Mouse (Mus musculus): ENCODE data around the gene Fam187b. TPM values are rescaled to one million over a fixed set of nuclear protein-coding genes. Genes with fewer than 3 reads are reported as not detected.

Fam187b gene
- polyA plus RNA-seq, 1 experiment from 2014 or later = 9.5 TPM

DNA sequence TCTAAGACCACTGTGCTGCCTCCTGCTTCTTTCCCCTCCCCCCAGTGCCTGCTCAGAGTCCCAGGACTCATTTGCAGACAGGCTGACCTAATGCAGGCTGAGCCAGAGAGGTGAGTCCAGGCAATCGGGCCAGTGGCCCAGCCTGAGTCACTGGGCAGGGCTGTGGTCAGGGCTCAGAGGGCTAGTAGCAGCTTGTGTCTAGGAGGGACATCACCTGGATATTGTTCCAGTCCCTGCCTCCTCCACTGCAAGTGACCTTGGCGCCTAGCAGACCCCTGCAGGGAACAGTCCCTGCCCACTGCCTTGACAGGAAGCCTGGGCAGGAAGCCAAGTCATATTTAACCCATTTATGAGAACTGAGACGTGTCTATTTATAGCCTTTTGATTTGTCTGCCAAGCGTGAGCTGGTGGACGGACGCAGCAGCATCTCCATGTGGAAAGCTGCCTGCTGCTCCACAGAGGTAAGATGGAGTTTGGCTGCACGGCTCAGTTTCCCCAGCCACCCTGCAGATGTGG is 27.0 kb downstream of the Fam187b start:
- TF ChIP-seq EP300 (IDR thresholded peaks at IDR 0.05) (peak; percentile 91), CTCF (IDR thresholded peaks at IDR 0.05) (peak; percentile 14; the same call in 1 of the 2 replicates)
- Histone ChIP-seq H3K9me3 (ENCODE audit: low read length) (no peaks in the 10 kb centered on the region), H3K27me3 (replicated peaks; ENCODE audit: insufficient read depth, low read length) (no peaks in the 10 kb centered on the region), H3K4me3 (ENCODE audit: low read depth, low read length) (no peak overlapping the region), H3K4me1 (ENCODE audit: insufficient read depth, low read depth, low read length) (peaks cover 6% of the 10 kb centered on the region; the same call in 1 of the 2 replicates), H3K9ac (replicated peaks; ENCODE audit: low read depth) (no peak overlapping the region), H3K36me3 (ENCODE audit: insufficient read depth, low read length) (no peaks in the 10 kb centered on the region), H3K4me2 (replicated peaks; ENCODE audit: low read depth, low read length) (no peak overlapping the region), H3K27ac (ENCODE audit: low read length) (no peak overlapping the region)
- under 1% methylated on average over 7 of the region's 7 CpGs for WGBS
- DNase-seq (ENCODE audit: low spot score) (peak; percentile 84), ATAC-seq (peak; percentile 74)

DNA sequence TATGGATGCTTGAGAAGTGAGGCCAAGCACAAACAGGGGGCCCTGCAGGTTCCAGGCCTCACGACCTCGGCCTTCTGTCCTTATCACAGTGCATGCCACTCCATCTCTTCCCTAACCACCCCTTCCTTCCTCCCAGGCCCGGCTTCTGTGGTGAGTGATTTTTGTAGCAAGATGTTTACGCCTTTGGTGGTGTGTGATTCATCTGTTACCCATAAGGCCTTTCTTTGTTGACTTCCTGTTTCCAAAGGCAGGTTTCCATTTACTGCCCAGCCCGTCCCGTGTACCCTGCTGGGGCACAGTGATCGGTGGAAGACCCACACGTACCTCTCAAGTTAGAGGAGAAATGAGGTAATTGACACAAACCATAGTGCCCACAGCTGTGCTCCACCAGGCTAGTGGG is 29.1 kb downstream of the Fam187b start:
- H3K4me3 ChIP-seq (ENCODE audit: low read depth, low read length) = no peak overlapping the region
- H3K4me1 ChIP-seq (ENCODE audit: insufficient read depth, low read depth, low read length) = peaks cover 6% of the 10 kb centered on the region; the same call in 1 of the 2 replicates
- H3K36me3 ChIP-seq (ENCODE audit: insufficient read depth, low read length) = no peaks in the 10 kb centered on the region
- WGBS = 50% methylated on average over 8 of the region's 8 CpGs
- DNase-seq (ENCODE audit: low spot score) (peak; percentile 79), ATAC-seq (peak; percentile 88)
- no peaks in the 10 kb centered on the region for H3K9me3 ChIP-seq (ENCODE audit: low read length)
- TF ChIP-seq CTCF (IDR thresholded peaks at IDR 0.05) (no peak), EP300 (IDR thresholded peaks at IDR 0.05) (peak; percentile 94)
- H3K27ac ChIP-seq (ENCODE audit: low read length) = peak overlapping the region; percentile 68
- H3K27me3 ChIP-seq (replicated peaks; ENCODE audit: insufficient read depth, low read length) = no peaks in the 10 kb centered on the region
- H3K4me2 ChIP-seq (replicated peaks; ENCODE audit: low read depth, low read length) = no peak overlapping the region
- H3K9ac ChIP-seq (replicated peaks; ENCODE audit: low read depth) = no peak overlapping the region

DNA sequence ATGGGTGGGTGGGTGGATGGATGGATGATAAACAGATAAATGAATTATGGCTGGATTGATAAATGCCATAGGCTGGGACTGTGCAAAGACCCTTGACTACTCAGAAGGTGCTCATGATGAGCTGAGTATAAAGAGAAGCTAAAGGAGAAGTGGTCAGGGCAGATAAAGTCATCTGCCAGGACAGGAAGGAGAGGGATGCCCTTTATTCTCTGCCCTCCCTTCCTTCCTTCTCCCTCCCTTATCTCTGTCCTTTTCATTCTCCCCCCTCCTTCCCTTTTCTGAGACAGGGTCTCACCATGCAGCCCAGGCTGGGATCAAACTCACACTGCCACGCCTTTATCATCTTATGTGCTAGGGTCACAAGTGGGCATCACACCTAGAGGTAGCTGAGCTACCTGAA is 34.2 kb downstream of the Fam187b start:
- H3K9me3 ChIP-seq (ENCODE audit: low read length) = no peaks in the 10 kb centered on the region
- DNase-seq (ENCODE audit: low spot score) (no peak), ATAC-seq (0 out of 2 replicates have a peak, but pooled peaks have one; percentile 3)
- H3K27me3 ChIP-seq (replicated peaks; ENCODE audit: insufficient read depth, low read length) = no peaks in the 10 kb centered on the region
- H3K4me1 ChIP-seq (ENCODE audit: insufficient read depth, low read depth, low read length) = 0 out of 2 replicates have a peak, but pooled peaks cover 2% of the 10 kb centered on the region
- no peak overlapping the region for H3K27ac ChIP-seq (ENCODE audit: low read length)
- no peaks in the 10 kb centered on the region for H3K36me3 ChIP-seq (ENCODE audit: insufficient read depth, low read length)
- 50% methylated on average over 1 of the region's 1 CpGs for WGBS
- no peak overlapping the region for H3K4me2 ChIP-seq (replicated peaks; ENCODE audit: low read depth, low read length)
- no peak overlapping the region for H3K4me3 ChIP-seq (ENCODE audit: low read depth, low read length)
- TF ChIP-seq CTCF (IDR thresholded peaks at IDR 0.05) (no peak), EP300 (IDR thresholded peaks at IDR 0.05) (no peak)
- H3K9ac ChIP-seq (replicated peaks; ENCODE audit: low read depth) = no peak overlapping the region

DNA sequence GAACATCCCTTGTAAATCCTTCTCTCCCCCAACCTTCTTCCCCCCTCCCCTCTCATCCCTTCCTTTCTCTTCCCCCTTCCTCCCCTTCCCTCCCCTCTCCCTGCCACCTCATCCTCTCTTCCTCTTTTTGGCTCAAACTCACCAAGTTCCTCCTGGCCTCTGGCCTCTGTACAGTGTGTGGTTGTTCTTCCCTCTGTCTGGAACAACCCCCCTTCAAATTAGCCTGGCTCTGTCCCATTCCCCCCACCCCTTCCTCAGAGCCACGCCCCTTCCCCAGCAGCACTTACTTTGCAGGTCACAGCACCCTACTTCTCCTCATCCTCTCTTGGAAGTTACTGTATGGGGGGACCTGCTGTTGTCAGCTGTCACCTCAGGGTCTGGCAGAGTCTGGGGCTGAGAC is 34.6 kb downstream of the Fam187b start:
- no peak overlapping the region for H3K9ac ChIP-seq (replicated peaks; ENCODE audit: low read depth)
- H3K27me3 ChIP-seq (replicated peaks; ENCODE audit: insufficient read depth, low read length) = no peaks in the 10 kb centered on the region
- no peak overlapping the region for H3K27ac ChIP-seq (ENCODE audit: low read length)
- no peaks in the 10 kb centered on the region for H3K9me3 ChIP-seq (ENCODE audit: low read length)
- ATAC-seq (peak; percentile 65), DNase-seq (ENCODE audit: low spot score) (peak; percentile 45)
- 0 out of 2 replicates have a peak, but pooled peaks cover 2% of the 10 kb centered on the region for H3K4me1 ChIP-seq (ENCODE audit: insufficient read depth, low read depth, low read length)
- no peak for TF ChIP-seq EP300 (IDR thresholded peaks at IDR 0.05)
- TF ChIP-seq CTCF (IDR thresholded peaks at IDR 0.05) = no peak
- H3K4me2 ChIP-seq (replicated peaks; ENCODE audit: low read depth, low read length) = no peak overlapping the region
- WGBS = 43% methylated on average over 1 of the region's 1 CpGs
- H3K4me3 ChIP-seq (ENCODE audit: low read depth, low read length) = no peak overlapping the region
- no peaks in the 10 kb centered on the region for H3K36me3 ChIP-seq (ENCODE audit: insufficient read depth, low read length)

DNA sequence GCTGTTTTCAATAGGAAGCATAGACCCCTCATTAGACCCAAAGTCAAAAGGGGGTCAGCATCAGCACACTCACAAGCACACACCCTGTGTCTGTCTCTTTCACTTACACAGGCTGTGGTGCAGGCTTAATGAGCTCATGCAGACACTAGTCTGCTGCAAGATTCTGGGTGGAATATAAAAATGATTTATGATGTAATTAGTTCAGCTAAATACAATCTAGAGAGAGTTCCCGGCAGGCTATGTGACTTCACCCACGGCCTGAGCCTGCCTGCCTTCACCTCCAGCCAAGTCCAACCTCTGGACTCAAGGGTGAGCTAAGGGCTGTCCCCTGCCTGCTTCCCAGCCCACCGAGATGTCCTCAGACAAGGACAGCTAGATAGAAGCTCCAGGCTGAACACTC is 35.3 kb downstream of the Fam187b start:
- no peaks in the 10 kb centered on the region for H3K9me3 ChIP-seq (ENCODE audit: low read length)
- no peak overlapping the region for H3K4me2 ChIP-seq (replicated peaks; ENCODE audit: low read depth, low read length)
- no peak overlapping the region for H3K4me3 ChIP-seq (ENCODE audit: low read depth, low read length)
- no peak for DNase-seq (ENCODE audit: low spot score)
- H3K27ac ChIP-seq (ENCODE audit: low read length) = no peak overlapping the region
- ATAC-seq = peak; percentile 14; the same call in 1 of the 2 replicates
- WGBS = 38% methylated on average over 3 of the region's 3 CpGs
- no peak overlapping the region for H3K9ac ChIP-seq (replicated peaks; ENCODE audit: low read depth)
- TF ChIP-seq EP300 (IDR thresholded peaks at IDR 0.05) = no peak
- H3K36me3 ChIP-seq (ENCODE audit: insufficient read depth, low read length) = no peaks in the 10 kb centered on the region
- H3K27me3 ChIP-seq (replicated peaks; ENCODE audit: insufficient read depth, low read length) = no peaks in the 10 kb centered on the region
- 0 out of 2 replicates have a peak, but pooled peaks cover 2% of the 10 kb centered on the region for H3K4me1 ChIP-seq (ENCODE audit: insufficient read depth, low read depth, low read length)

DNA sequence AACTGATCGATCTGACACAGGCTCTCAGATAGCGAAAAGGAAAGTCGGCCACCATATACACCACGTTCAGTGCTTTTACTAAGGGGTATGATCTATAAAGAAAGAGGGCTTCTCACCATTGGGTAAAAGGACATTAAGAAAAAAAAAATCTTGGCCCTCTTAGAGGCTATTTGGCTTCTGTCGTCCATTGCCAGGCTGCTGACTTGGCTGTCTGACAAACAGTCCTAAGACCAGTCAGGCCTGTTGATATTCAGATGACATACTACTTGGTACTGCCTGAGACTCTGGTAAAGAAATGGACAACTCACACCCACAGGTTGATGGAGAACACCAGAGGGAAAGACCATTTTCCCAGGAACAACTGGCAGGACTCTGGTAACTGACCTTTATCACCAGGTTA is 39.4 kb downstream of the Fam187b start:
- Histone ChIP-seq H3K27me3 (replicated peaks; ENCODE audit: insufficient read depth, low read length) (no peaks in the 10 kb centered on the region), H3K36me3 (ENCODE audit: insufficient read depth, low read length) (no peaks in the 10 kb centered on the region), H3K4me3 (ENCODE audit: low read depth, low read length) (no peak overlapping the region), H3K4me2 (replicated peaks; ENCODE audit: low read depth, low read length) (no peak overlapping the region), H3K27ac (ENCODE audit: low read length) (no peak overlapping the region), H3K9me3 (ENCODE audit: low read length) (no peaks in the 10 kb centered on the region), H3K9ac (replicated peaks; ENCODE audit: low read depth) (no peak overlapping the region), H3K4me1 (ENCODE audit: insufficient read depth, low read depth, low read length) (0 out of 2 replicates have a peak, but pooled peaks cover under 1% of the 10 kb centered on the region)
- ATAC-seq (no peak), DNase-seq (ENCODE audit: low spot score) (no peak)
- TF ChIP-seq CTCF (IDR thresholded peaks at IDR 0.05) (no peak), EP300 (IDR thresholded peaks at IDR 0.05) (no peak)
- 73% methylated on average over 5 of the region's 5 CpGs for WGBS

Measured in lung, postnatal 0 days (tissue).